Mouse (Mus musculus) splenic B cell, adult 2 months (primary cell): ENCODE results near the gene Vmp1.
A peak's percentile ranks its signal among the peaks of the same experiment; 100 is the strongest.

Experiments
- DNase-seq: peaks from one replicate; pipeline ENCODE4 v3.0.0-alpha.2; 2011; ENCODE audit warnings: low read depth, low spot score
- H3K27me3 ChIP-seq: 2 replicates; pipeline ENCODE4 v1.6.1; 2012; ENCODE audit warnings: mild to moderate bottlenecking, low read length, moderate library complexity, mixed read lengths; ENCODE audit not compliant: control insufficient read depth, poor library complexity, insufficient read depth, severe bottlenecking
- H3K36me3 ChIP-seq: 2 replicates; pipeline ENCODE4 v1.6.1; 2012; ENCODE audit warnings: mild to moderate bottlenecking, low read length, moderate library complexity, mixed read lengths; ENCODE audit not compliant: control insufficient read depth, poor library complexity, insufficient read depth, severe bottlenecking

Gene Vmp1

DNA sequence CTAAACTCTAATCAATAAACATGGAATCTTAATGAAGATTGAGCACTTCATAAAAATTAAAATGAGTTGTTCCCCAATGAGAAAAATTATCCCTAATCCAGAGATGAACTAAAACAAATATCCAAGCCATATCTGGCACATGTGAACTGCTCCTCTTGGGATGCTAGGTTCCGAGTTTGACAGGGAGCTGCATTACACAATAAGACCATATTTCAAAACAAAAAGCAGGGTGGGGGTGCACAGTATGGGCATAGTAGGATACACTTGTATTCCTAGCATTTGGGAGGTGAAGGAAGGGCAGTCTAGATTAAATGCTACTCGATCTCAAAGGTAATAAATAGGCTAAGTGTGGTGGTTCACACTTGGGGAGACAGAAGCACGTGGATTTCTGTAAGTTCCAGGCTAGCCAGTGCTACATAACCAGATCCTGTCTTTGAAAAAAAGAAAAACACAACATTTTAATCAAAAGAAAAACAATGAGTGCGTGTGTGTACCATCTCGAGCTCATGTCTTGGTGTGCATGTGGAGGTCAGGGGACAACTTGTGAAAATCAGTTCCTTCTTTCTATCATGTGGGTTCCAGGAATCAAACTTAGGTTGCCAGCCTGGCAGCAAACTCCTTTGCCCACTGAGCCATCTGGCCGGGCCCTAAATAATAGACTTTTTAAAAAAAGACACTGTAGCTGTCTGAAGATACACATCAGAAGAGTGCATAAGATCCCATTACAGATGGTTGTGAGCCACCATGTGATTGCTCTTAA is 143.7 kb downstream of the Vmp1 start:
- DNase-seq = no peak
- H3K27me3 ChIP-seq = no peaks in the 10 kb centered on the region
- no peaks in the 10 kb centered on the region for H3K36me3 ChIP-seq

DNA sequence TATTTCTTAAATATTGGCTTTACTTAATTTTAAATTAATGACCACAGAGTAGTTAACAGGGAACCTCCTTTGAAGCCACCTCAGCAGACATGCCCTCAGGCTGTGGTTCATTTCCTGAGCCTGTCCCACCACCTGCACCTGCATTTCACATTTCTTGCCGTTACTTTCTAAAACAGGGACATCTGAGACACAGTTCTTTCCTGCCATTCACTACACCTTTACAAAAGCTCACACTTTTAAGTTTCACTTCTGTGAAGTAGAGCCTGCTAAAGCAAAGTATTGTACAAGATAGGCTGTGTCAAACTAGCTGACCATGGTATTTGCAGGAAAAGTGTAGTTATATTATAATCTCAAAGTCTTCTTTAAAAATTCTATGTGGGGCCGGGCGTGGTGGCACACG is 144.8 kb downstream of the Vmp1 start:
- DNase-seq = peak; percentile 26

DNA sequence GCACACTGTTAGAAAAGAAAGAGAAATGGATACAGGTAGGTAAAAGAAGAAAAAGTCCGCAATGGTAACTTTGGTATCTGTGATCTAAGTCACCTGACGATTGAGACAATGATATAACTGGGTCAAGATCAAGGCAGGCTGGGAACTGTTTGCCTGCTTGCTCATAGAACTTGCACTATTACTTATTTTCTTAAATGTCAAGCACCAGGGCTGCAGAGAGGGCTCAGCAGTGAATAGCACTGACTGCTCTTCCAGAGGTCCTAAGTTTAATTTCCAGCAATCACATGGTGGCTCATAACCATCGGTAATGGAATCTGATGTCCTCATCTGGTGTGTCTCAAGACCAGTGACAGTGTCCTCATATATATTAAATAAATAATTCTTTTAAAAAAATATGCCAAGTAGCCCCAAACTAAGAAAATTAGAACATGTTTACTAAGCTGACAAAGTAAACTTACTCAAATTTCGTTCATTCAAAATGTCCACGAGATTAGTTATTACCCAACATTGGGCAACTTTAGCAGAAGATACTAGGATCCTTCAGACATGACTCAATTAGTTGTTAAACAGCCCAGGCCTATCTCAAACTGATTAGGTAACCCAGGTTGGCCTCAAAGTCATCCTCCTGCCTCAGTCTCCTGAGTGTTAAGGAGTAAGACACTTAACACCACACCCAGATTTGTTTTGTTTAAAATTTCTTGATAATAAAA is 149.3 kb downstream of the Vmp1 start:
- no peak for DNase-seq
- Histone ChIP-seq H3K36me3 (0 out of 2 replicates have a peak, but pooled peaks cover 5% of the 10 kb centered on the region), H3K27me3 (no peaks in the 10 kb centered on the region)

More for the DNA sequence above, 144.8 kb downstream of the Vmp1 start:
- H3K27me3 ChIP-seq = no peaks in the 10 kb centered on the region
- no peaks in the 10 kb centered on the region for H3K36me3 ChIP-seq
